Mouse (Mus musculus): ENCODE measurements around the gene Ddx41.

DNA sequence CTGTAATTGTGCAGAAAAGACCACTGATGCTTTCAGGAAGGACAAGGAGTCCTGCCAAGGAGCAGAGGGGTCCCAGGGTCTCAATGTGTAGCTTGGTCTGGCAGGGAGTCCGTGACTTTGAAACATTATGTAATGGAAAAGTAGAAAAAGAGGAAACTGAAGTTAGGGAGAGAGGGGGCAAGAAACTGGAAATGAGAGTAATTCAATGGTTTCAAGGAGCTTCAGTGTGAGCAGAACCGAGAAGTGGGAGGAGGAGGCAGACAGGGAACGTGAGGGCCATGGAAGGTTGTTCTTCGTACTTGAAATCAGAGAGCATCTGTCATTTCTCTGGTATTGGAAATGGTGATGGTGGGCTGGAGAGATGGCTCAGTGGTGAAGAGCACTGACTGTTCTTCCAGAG is 16.9 kb downstream of the Ddx41 start:
- no peak for TF ChIP-seq CTCF (IDR thresholded peaks at IDR 0.05; ENCODE audit: low read depth)
- no peak for TF ChIP-seq EP300 (IDR thresholded peaks at IDR 0.05; ENCODE audit: low read depth)

All from heart, postnatal 0 days (tissue).